Mouse (Mus musculus): ENCODE results near the gene Zfp410. TPM values are rescaled to one million over a fixed set of nuclear protein-coding genes. Genes with fewer than 3 reads are reported as not detected.
A peak's percentile ranks its signal among the peaks of the same experiment; 100 is the strongest.

The Zfp410 gene
- total and polyA plus RNA-seq, 3 experiments, result 45.5 to 189 (median 182) TPM

DNA sequence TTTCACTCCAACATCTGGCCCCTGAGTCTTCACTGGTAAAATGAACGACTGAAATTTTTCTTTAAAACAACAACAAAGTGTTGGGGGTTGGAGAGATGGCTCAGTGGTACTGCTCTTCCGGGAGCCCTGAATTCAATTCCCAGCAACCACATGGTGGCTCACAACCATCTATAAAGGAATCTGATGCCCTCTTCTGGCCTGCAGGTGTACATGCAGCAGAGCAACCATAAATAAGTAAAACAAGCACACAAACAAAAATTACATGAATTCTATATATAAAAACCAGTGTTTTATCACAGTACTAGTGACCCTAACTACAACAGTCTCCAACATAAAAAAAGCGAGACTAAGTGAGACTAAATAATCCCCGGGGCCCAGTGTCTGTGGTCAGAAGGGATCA lies 39.9 kb upstream of the Zfp410 start:
- no peak overlapping the region for H3K27ac ChIP-seq (ENCODE audit: control insufficient read depth, low read depth, low read length)
- H3K9me3 ChIP-seq (replicated peaks; ENCODE audit: insufficient read depth, low read length), result no peaks in the 10 kb centered on the region
- H3K9ac ChIP-seq (ENCODE audit: control insufficient read depth, low read depth, low read length, poor library complexity, severe bottlenecking), result no peak overlapping the region
- no peaks in the 10 kb centered on the region for H3K4me1 ChIP-seq (ENCODE audit: control insufficient read depth in 1 of 2, insufficient read depth in 2 of 2, low read length in 2 of 2)
- DNase-seq (ENCODE audit: low read depth, low spot score), result no peak
- no peaks in the 10 kb centered on the region for H3K27me3 ChIP-seq (ENCODE audit: control insufficient read depth in 1 of 2, insufficient read depth in 2 of 2, low read length in 2 of 2)
- H3K36me3 ChIP-seq (ENCODE audit: control insufficient read depth in 1 of 2, insufficient read depth in 2 of 2, low read length in 2 of 2), result no peaks in the 10 kb centered on the region
- H3K79me2 ChIP-seq (ENCODE audit: control insufficient read depth, insufficient read depth, low read length, poor library complexity), result no peaks in the 10 kb centered on the region
- TF ChIP-seq TBP (IDR thresholded peaks at IDR 0.05; ENCODE audit: low read depth, low read length) (no peak), RAD21 (IDR thresholded peaks at IDR 0.05; ENCODE audit: low read depth, low read length) (peak; percentile 39), MAX (IDR thresholded peaks at IDR 0.05; ENCODE audit: low read length) (no peak), MXI1 (IDR thresholded peaks at IDR 0.05; ENCODE audit: low read depth, low read length) (no peak), TCF12 (IDR thresholded peaks at IDR 0.05; ENCODE audit: low read depth, low read length) (no peak), USF2 (IDR thresholded peaks at IDR 0.05; ENCODE audit: borderline replicate concordance in 1 of 2, insufficient read depth in 1 of 2, low read depth in 1 of 2, low read length in 2 of 2) (no peak), CHD2 (IDR thresholded peaks at IDR 0.05; ENCODE audit: low read length) (no peak), SMC3 (IDR thresholded peaks at IDR 0.05; ENCODE audit: low read depth, low read length) (peak; percentile 40), MAFK (IDR thresholded peaks at IDR 0.05; ENCODE audit: borderline replicate concordance, low read depth, low read length) (no peak), TAL1 (IDR thresholded peaks at IDR 0.05; ENCODE audit: low read length) (no peak), MYC (IDR thresholded peaks at IDR 0.05; ENCODE audit: low read depth, low read length) (peak; percentile 41; the same call in 1 of the 2 replicates), POLR2A (IDR thresholded peaks at IDR 0.05; ENCODE audit: control insufficient read depth in 1 of 2, insufficient read depth in 1 of 2, low read depth in 1 of 2, low read length in 2 of 2, poor library complexity in 1 of 2) (no peak), CTCF (IDR thresholded peaks at IDR 0.05 in 2 of 3, conservative IDR thresholded peaks at IDR 0.05 in 1 of 3; ENCODE audit: control insufficient read depth in 1 of 3, insufficient read depth in 1 of 3, low read depth in 2 of 3, low read length in 3 of 3, poor library complexity in 1 of 3, severe bottlenecking in 1 of 3) (peak in 2 of 3 experiments; percentile 25 to 58; a peak in 3 of 6 replicates), CHD1 (IDR thresholded peaks at IDR 0.05; ENCODE audit: low read depth, low read length) (no peak), ELF1 (IDR thresholded peaks at IDR 0.05; ENCODE audit: low read depth, low read length) (no peak)
- H3K4me3 ChIP-seq (ENCODE audit: control insufficient read depth in 1 of 2, insufficient read depth in 1 of 2, low read depth in 2 of 2, low read length in 2 of 2), result no peak overlapping the region

DNA sequence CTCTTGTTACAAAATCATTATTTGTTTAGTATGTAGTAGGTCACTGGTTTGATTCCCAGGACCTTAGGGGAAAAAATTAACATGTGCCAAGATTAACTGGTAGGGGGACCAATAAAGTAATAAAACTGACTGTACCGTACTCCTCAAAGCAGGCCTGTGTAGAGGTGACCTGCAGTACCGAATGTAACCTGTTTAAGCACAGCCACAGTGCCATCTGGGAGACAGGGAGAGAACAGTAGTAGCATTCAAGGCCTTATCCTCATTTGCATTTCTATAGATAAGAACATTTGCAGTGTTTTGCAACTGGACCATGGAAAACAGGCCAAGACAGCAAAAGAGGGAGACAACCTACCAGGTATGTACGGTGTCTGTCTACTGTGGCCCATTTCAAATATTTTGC lies 38.8 kb upstream of the Zfp410 start:
- Histone ChIP-seq H3K9me3 (replicated peaks; ENCODE audit: insufficient read depth, low read length) (no peaks in the 10 kb centered on the region), H3K9ac (ENCODE audit: control insufficient read depth, low read depth, low read length, poor library complexity, severe bottlenecking) (no peak overlapping the region), H3K79me2 (ENCODE audit: control insufficient read depth, insufficient read depth, low read length, poor library complexity) (no peaks in the 10 kb centered on the region), H3K36me3 (ENCODE audit: control insufficient read depth in 1 of 2, insufficient read depth in 2 of 2, low read length in 2 of 2) (no peaks in the 10 kb centered on the region), H3K27ac (ENCODE audit: control insufficient read depth, low read depth, low read length) (no peak overlapping the region), H3K4me3 (ENCODE audit: control insufficient read depth in 1 of 2, insufficient read depth in 1 of 2, low read depth in 2 of 2, low read length in 2 of 2) (no peak overlapping the region), H3K4me1 (ENCODE audit: control insufficient read depth in 1 of 2, insufficient read depth in 2 of 2, low read length in 2 of 2) (no peaks in the 10 kb centered on the region), H3K27me3 (ENCODE audit: control insufficient read depth in 1 of 2, insufficient read depth in 2 of 2, low read length in 2 of 2) (no peaks in the 10 kb centered on the region)
- TF ChIP-seq UBTF (IDR thresholded peaks at IDR 0.05; ENCODE audit: borderline replicate concordance, insufficient read depth, low read depth, low read length), result no peak
- TF ChIP-seq CTCF (IDR thresholded peaks at IDR 0.05 in 2 of 3, conservative IDR thresholded peaks at IDR 0.05 in 1 of 3; ENCODE audit: control insufficient read depth in 1 of 3, insufficient read depth in 1 of 3, low read depth in 2 of 3, low read length in 3 of 3, poor library complexity in 1 of 3, severe bottlenecking in 1 of 3), result no peak
- TF ChIP-seq TAL1 (IDR thresholded peaks at IDR 0.05; ENCODE audit: low read length), result no peak
- no peak for TF ChIP-seq CHD2 (IDR thresholded peaks at IDR 0.05; ENCODE audit: low read length)
- TF ChIP-seq ZC3H11A (IDR thresholded peaks at IDR 0.05; ENCODE audit: low read depth, low read length), result no peak
- TF ChIP-seq SIN3A (IDR thresholded peaks at IDR 0.05; ENCODE audit: low read length), result no peak
- TF ChIP-seq USF2 (IDR thresholded peaks at IDR 0.05; ENCODE audit: borderline replicate concordance in 1 of 2, insufficient read depth in 1 of 2, low read depth in 1 of 2, low read length in 2 of 2), result no peak
- DNase-seq (ENCODE audit: low read depth, low spot score), result peak; percentile 18

Measured in MEL (cell line).